Mouse (Mus musculus) gastrocnemius, postnatal 14 days (tissue): ENCODE measurements around the gene Phactr1. TPM values are rescaled to one million over a fixed set of nuclear protein-coding genes. Genes with fewer than 3 reads are reported as not detected.
A peak's percentile ranks its signal among the peaks of the same experiment; 100 is the strongest.

ENCODE experiments used
- DNase-seq: peaks from one replicate; pipeline ENCODE4 v3.0.0; 2021; ENCODE audit warnings: mixed read lengths
- intact Hi-C: fragments of 180-260 bp; cut with DNase I; formaldehyde crosslinking; loops from one replicate; pipeline ENCODE4 v1.15.1; 2025; ENCODE audit warnings: low total_unique reads
- total RNA-seq, 2 experiments: library from RNA; stranded (reverse); gene quantifications; 2 replicates each; pipeline ENCODE4 v1.2.3; 2021

The Phactr1 gene
- total RNA-seq, 2 experiments from 2014 or later = 2.2 to 3.1 TPM

GRCm38 (mm10) chr13:43068716-43069265 lies 388.4 kb downstream of the Phactr1 start:
- intact Hi-C loops = no loop called here

GRCm38 (mm10) chr13:43070496-43070895 lies 390.1 kb downstream of the Phactr1 start:
- intact Hi-C loops = no loop called here
- DNase-seq = no peak

More at GRCm38 (mm10) chr13:43068716-43069265, 388.4 kb downstream of the Phactr1 start:
- DNase-seq = no peak

GRCm38 (mm10) chr13:43070971-43071370 lies 390.5 kb downstream of the Phactr1 start:
- intact Hi-C loops = no loop called here
- no peak for DNase-seq

GRCm38 (mm10) chr13:43075456-43075855 lies 395.0 kb downstream of the Phactr1 start:
- no peak for DNase-seq
- intact Hi-C loops = no loop called here

GRCm38 (mm10) chr13:43077485-43077884 lies 397.1 kb downstream of the Phactr1 start:
- intact Hi-C loops = no loop called here
- DNase-seq = no peak

- intact Hi-C loops = no loop called here
Observed at GRCm38 (mm10) chr13:43085226-43085625, 404.8 kb downstream of the Phactr1 start.

GRCm38 (mm10) chr13:43094365-43094764 lies 413.9 kb downstream of the Phactr1 start:
- DNase-seq = no peak
- intact Hi-C loops = loop anchor here (10.0 kb wide), 1 partner anchor 260 kb away; no protein-coding TSS in a partner anchor

More at GRCm38 (mm10) chr13:43085226-43085625, 404.8 kb downstream of the Phactr1 start:
- no peak for DNase-seq

- intact Hi-C loops = no loop called here
- DNase-seq = no peak
Observed at GRCm38 (mm10) chr13:43102943-43103342, 422.5 kb downstream of the Phactr1 start.

GRCm38 (mm10) chr13:43104496-43104895 lies 424.1 kb downstream of the Phactr1 start:
- DNase-seq = no peak
- intact Hi-C loops = no loop called here

- intact Hi-C loops = no loop called here
- no peak for DNase-seq
Observed at GRCm38 (mm10) chr13:43112280-43112679, 431.9 kb downstream of the Phactr1 start.

- DNase-seq = no peak
- intact Hi-C loops = no loop called here
Observed at GRCm38 (mm10) chr13:43112707-43113106, 432.3 kb downstream of the Phactr1 start.

GRCm38 (mm10) chr13:43113141-43113540 lies 432.7 kb downstream of the Phactr1 start:
- no peak for DNase-seq
- intact Hi-C loops = no loop called here

GRCm38 (mm10) chr13:43122306-43123070 lies 442.1 kb downstream of the Phactr1 start:
- peak; percentile 32 for DNase-seq
- intact Hi-C loops = no loop called here

GRCm38 (mm10) chr13:43123895-43124682 lies 443.7 kb downstream of the Phactr1 start:
- no peak for DNase-seq
- intact Hi-C loops = no loop called here

- intact Hi-C loops = no loop called here
- no peak for DNase-seq
Observed at GRCm38 (mm10) chr13:43124683-43125074, 444.3 kb downstream of the Phactr1 start.

GRCm38 (mm10) chr13:43130161-43130560 lies 449.7 kb downstream of the Phactr1 start:
- intact Hi-C loops = no loop called here

GRCm38 (mm10) chr13:43131741-43132191 lies 451.3 kb downstream of the Phactr1 start:
- DNase-seq = peak; percentile 30
- intact Hi-C loops = no loop called here

More at GRCm38 (mm10) chr13:43130161-43130560, 449.7 kb downstream of the Phactr1 start:
- no peak for DNase-seq

- DNase-seq = no peak
- intact Hi-C loops = no loop called here
Observed at GRCm38 (mm10) chr13:43132859-43133258, 452.4 kb downstream of the Phactr1 start.

GRCm38 (mm10) chr13:43133400-43133799 lies 453.0 kb downstream of the Phactr1 start:
- intact Hi-C loops = no loop called here
- DNase-seq = no peak

- intact Hi-C loops = no loop called here
- no peak for DNase-seq
Observed at GRCm38 (mm10) chr13:43134468-43134867, 454.0 kb downstream of the Phactr1 start.
